Mouse (Mus musculus): ENCODE data around the gene Grk4. TPM values are rescaled to one million over a fixed set of nuclear protein-coding genes. Genes with fewer than 3 reads are reported as not detected.

The Grk4 gene
- polyA plus RNA-seq, 1 experiment, result 0.60 TPM

DNA sequence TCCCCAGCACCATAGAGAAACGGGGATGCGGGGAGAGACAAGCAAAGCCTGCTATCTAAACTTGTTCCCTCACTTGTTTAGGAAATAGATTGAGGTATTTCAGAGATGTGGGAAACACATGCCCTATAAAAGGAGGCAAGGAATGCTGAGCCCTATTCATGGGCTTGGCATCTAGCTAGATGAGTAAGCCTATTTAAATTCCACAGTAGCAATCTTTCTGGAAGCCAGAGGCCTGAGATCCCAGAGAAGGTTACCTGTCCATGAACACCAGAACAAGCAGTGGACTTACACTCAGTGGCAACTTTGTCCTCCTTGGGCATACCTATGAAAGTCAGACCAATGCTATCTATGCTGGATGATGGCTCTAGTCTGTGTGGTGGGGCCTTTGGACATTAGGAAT, 3.1 kb downstream of the Grk4 start:
- no peak for TF ChIP-seq GATA1 (IDR thresholded peaks at IDR 0.05; ENCODE audit: low read length)

DNA sequence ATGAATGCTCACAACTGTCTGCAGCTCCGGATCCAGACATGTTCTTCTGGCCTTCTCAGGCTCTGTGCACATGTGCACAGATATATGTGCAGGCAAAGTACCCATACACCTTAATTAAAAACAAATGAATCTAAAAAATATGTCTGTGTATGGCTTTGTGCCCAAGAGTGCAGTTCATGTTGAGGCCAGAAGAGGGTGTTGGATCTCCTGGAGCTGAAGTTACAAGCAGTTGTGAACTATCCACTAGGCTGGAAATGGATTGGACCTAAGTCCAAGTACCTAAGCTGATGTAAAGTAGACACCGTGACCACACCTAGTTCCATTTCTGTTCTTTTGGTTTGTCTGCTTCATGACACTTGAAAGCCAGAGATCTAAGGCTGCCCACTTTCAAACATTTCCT, 9.3 kb downstream of the Grk4 start:
- no peak for TF ChIP-seq GATA1 (IDR thresholded peaks at IDR 0.05; ENCODE audit: low read length)

GRCm38 (mm10) chr5:34670280-34670679, 10.1 kb downstream of the Grk4 start:
- no peak for TF ChIP-seq GATA1 (IDR thresholded peaks at IDR 0.05; ENCODE audit: low read length)

DNA sequence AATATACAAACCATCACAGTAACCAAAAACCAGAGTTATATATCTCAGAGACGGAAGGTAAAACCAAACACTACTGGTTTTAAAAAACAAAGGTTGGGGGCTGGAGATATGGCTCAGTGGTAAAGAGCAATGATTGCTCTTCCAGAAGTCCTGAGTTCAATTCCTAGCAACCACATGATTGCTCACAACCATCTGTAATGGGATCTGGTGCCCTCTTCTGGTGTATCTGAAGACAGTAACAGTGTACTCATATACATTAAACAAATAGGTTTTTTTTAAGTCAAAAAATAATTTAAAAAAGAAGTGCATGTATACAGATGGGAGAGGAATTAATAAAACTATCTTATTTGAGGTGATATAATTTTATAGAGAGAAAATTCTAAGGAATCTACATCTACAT, 29.7 kb downstream of the Grk4 start:
- no peak for TF ChIP-seq GATA1 (IDR thresholded peaks at IDR 0.05; ENCODE audit: low read length)

DNA sequence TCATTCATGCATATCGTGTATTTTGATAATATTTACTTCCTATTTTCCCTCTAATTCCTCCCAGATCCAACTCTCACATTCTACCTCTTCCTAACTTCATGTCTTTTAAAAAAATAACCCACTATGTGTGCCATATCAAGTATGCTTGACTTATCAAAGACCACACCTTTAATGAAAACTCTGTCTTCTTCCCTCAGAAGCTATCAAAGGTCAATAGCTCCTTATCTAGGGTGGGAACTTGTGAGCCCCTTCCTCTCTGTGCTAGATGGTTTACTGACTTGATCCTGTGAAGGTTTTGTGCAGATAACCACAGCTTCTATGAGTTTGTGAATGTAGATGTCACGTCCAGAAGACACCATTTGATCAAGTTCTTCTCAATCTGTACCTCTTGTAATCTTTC, 32.6 kb downstream of the Grk4 start:
- TF ChIP-seq GATA1 (IDR thresholded peaks at IDR 0.05; ENCODE audit: low read length), result no peak

GRCm38 (mm10) chr5:34695521-34695920, 35.3 kb downstream of the Grk4 start:
- no peak for TF ChIP-seq GATA1 (IDR thresholded peaks at IDR 0.05; ENCODE audit: low read length)

- TF ChIP-seq GATA1 (IDR thresholded peaks at IDR 0.05; ENCODE audit: low read length), result no peak
Observed at GRCm38 (mm10) chr5:34708436-34708835, 48.3 kb downstream of the Grk4 start.

- no peak for TF ChIP-seq GATA1 (IDR thresholded peaks at IDR 0.05; ENCODE audit: low read length)
Observed at GRCm38 (mm10) chr5:34714816-34715215, 54.6 kb downstream of the Grk4 start.

- TF ChIP-seq GATA1 (IDR thresholded peaks at IDR 0.05; ENCODE audit: low read length), result no peak
Observed at GRCm38 (mm10) chr5:34729141-34729540, 69.0 kb downstream of the Grk4 start.

- no peak for TF ChIP-seq GATA1 (IDR thresholded peaks at IDR 0.05; ENCODE audit: low read length)
Observed at GRCm38 (mm10) chr5:34730255-34730654, 70.1 kb downstream of the Grk4 start.

GRCm38 (mm10) chr5:34751477-34751876, 91.3 kb downstream of the Grk4 start:
- TF ChIP-seq GATA1 (IDR thresholded peaks at IDR 0.05; ENCODE audit: low read length), result no peak

DNA sequence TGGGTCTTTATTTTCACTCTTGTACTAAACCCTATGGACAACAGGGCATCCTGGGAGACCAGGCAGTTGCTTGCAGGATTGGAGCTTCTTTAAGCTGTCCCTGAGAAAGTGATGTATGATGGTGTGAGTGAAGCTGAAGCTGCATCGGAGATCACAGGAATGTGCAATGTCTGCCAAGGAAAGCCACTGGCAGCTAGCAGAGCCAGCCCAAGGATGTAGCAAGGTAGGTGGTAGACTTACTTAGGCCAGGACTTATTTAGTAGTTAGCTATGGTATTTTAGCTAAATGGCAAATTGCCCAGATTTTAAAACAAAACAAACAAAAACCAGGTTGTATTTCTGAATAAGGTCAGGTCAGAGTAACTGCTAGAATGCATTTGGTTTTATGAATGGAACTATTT, 98.6 kb downstream of the Grk4 start:
- no peak for TF ChIP-seq GATA1 (IDR thresholded peaks at IDR 0.05; ENCODE audit: low read length)

- TF ChIP-seq GATA1 (IDR thresholded peaks at IDR 0.05; ENCODE audit: low read length), result no peak
Observed at GRCm38 (mm10) chr5:34760850-34761508, 100.8 kb downstream of the Grk4 start.

DNA sequence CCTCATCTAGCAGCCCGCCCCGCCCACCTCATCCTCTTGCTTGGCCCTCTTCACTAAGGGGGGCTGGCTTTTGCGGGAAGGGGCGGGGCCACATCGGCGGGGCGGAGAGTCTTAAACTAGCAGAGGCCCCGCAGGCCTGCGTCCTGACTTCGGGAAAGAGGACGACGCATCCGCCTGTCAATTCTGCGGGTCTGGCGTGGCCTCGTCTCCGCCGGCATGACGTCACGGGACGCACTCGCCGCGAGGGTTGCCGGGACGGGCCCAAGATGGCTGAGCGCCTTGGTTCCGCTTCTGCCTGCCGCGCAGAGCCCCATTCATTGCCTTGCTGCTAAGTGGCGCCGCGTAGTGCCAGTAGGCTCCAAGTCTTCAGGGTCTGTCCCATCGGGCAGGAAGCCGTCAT, 101.3 kb downstream of the Grk4 start, which contains the start of gene Htt:
TSS of gene Htt (plus strand) at position 232 of the 400 bp plus-strand sequence.
- TF ChIP-seq GATA1 (IDR thresholded peaks at IDR 0.05; ENCODE audit: low read length), result no peak

GRCm38 (mm10) chr5:34761934-34762611, 101.9 kb downstream of the Grk4 start:
- no peak for TF ChIP-seq GATA1 (IDR thresholded peaks at IDR 0.05; ENCODE audit: low read length)

GRCm38 (mm10) chr5:34771818-34772217, 111.6 kb downstream of the Grk4 start:
- TF ChIP-seq GATA1 (IDR thresholded peaks at IDR 0.05; ENCODE audit: low read length), result no peak

GRCm38 (mm10) chr5:34772696-34773245, 112.6 kb downstream of the Grk4 start:
- no peak for TF ChIP-seq GATA1 (IDR thresholded peaks at IDR 0.05; ENCODE audit: low read length)

All from G1E-ER4 (cell line).